Mouse (Mus musculus) ovary, postnatal 14 days (tissue): Measurements from ENCODE around the gene Clpp.

Experiments
- DNase-seq: peaks from one replicate; pipeline ENCODE4 v3.0.0; 2022; ENCODE audit warnings: low spot score

Gene Clpp

GRCm38 (mm10) chr17:56986105-56986805, 3.9 kb upstream of the Clpp start:
- DNase-seq: no peak

DNA sequence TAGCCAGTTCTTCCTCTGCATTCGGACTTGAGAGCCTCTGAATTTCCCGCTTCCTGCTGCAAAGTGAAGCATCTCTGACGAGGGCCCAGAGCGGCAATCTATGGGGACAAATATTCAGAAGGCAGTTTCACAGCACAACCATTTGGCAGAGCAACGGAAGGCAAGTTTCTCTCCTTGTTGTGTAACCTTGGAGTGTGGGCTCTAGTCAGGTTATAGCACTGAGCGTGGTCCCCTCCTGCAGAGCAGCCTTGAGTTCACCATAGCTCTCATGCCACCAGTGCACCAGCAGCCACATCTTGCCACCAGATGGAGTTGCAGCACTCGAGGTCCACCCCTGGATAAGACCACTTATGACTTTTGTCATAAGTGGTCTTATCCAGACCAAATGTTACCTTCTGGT, 1.7 kb upstream of the Clpp start:
- DNase-seq: no peak

GRCm38 (mm10) chr17:56988921-56989430, 1.1 kb upstream of the Clpp start:
- DNase-seq: no peak

DNA sequence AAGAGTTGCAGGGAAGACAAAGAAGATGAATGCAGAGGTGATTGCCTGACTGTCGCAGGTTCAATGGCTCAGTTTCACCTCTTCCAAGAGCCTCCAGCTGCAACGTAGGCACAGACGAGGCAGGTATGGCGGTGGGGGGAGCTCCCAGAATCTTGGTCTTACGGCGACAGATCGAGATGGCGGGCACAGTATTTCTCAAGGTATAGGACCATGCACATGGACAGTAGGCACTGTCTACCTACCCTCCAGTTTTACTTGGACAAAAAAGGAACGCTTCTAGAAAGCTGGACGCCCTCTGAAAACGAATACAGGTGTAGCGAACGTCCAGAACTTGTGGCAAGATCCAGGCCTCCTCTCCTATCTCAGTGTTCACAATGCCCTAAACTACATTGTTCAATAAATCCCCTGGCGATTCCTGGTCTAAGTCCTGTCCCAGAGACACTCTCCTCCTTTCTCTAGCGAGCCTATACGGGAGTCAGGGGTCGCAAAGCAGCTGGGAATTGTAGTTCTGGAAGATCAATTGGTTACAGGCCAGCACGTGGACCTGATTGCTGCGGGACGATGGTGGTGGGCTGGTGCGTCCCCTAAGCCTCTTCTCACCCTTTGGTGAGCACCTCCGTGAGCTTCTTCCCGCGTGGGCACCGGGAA, 514 bp upstream of the Clpp start:
- no peak for DNase-seq

- DNase-seq: no peak
Observed at GRCm38 (mm10) chr17:56990966-56991365, 861 bp downstream of the Clpp start.

DNA sequence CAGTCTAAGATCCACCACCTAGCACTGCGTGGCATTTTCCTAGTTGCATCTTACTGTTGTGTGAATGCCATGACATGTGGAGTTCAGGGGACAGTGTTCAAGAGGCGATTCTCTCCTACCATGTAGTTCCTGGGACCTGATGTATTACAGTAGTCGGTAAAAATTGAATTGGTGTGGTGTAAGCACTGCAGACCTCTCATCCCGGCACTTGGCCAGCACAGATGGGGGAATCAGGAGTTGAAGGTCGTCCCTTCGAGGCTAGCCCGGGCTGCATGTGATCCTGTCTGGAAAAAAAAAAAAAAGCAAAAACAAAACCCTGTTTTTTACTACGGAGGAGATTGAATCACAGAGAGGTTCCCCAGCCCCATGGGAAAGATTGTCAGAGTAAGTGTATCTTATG, 4.9 kb downstream of the Clpp start:
- no peak for DNase-seq

DNA sequence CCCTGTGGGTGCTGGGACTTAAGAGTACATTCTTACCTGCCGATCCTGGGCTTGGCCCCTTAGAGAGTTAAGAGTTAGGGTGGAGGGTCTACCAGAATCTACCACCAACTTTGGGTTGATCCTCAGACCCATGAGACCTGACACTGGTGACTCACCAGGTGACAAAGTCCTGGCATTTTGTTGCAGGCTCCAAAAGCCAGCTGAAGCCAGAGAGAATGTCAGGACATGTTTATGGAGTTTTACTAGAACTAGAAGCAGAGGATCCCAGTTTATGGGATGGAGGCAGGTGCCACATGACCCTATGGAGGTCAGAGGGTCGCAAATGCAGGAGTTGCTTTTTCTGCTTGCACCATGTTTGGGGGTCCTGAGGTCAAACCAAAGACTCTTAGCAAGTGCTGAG, 6.4 kb downstream of the Clpp start:
- DNase-seq: no peak

DNA sequence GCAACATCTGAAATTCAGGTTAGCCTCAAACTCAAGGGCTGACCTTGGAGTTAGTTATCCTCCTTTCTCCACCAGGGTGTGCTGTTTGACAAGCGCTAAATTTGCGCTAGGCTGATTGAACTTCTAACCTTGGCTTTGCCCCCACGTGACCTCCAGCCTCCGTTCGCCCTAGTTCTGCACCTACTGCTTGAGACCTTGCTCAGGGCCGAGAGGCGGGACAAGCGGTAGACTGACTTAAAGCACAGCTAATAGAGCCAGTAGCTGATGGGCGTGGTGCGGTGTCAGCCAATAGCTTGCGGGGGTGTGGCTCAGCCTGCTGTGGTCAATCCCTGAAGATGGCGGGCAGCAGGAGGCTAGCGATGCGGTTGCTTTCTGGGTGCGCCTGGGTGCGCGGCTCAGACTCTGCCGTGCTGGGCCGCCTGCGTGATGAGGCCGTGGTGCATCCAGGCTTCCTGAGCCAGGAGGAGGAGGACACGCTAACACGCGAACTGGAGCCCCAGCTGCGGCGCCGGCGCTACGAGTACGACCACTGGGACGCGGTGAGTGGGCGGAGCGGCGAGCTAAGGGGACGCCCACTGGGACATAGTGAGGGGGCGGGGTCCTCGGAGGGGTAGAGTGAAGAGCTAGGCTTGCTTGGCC, 7.0 kb downstream of the Clpp start, which contains the start of gene Alkbh7:
Gene Alkbh7 (plus strand): TSS at position 311 of the 639 bp plus-strand sequence.
- peak; percentile 76 for DNase-seq

GRCm38 (mm10) chr17:56999414-56999813, 9.3 kb downstream of the Clpp start:
- DNase-seq: no peak

DNA sequence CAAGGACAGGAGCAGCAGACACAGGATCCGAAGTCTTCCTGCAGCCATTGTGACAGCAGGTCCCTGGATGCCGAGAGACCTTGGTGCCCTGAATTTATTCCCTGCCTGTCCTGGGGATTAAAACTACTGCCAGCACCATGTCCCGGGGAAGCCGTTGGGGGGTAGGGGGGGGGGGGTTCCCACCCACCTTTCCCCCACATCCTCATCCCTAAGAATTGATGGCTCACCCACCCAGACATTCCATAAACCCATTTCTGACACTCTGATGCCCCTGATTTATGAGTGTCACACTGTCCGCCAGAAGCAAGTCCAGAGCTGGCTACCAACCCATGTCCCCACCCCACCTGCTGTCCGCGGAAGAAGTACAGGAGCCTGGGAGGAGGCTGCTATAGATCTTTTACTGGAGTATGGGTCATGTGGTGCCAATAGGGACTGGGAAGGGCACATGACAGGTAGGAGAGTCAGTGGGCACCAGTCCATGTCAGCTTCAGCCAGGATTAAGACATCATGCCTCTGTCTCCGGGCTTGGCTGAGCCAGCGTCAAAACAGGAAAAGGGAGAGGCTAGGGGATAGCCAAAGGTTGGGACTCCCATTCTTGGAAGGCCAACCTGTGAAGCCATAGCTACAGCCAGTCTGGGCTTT, 10.0 kb downstream of the Clpp start, which contains the start of gene Pspn:
Gene Pspn (minus strand): TSS at position 51 of the 642 bp plus-strand sequence.
- DNase-seq: no peak

- no peak for DNase-seq
Observed at GRCm38 (mm10) chr17:57001228-57001627, 11.1 kb downstream of the Clpp start.

GRCm38 (mm10) chr17:57003994-57004393, 13.9 kb downstream of the Clpp start:
- no peak for DNase-seq

- no peak for DNase-seq
Observed at GRCm38 (mm10) chr17:57007137-57007905, 17.2 kb downstream of the Clpp start.

- DNase-seq: no peak
Observed at GRCm38 (mm10) chr17:57010911-57011235, 20.8 kb downstream of the Clpp start.

DNA sequence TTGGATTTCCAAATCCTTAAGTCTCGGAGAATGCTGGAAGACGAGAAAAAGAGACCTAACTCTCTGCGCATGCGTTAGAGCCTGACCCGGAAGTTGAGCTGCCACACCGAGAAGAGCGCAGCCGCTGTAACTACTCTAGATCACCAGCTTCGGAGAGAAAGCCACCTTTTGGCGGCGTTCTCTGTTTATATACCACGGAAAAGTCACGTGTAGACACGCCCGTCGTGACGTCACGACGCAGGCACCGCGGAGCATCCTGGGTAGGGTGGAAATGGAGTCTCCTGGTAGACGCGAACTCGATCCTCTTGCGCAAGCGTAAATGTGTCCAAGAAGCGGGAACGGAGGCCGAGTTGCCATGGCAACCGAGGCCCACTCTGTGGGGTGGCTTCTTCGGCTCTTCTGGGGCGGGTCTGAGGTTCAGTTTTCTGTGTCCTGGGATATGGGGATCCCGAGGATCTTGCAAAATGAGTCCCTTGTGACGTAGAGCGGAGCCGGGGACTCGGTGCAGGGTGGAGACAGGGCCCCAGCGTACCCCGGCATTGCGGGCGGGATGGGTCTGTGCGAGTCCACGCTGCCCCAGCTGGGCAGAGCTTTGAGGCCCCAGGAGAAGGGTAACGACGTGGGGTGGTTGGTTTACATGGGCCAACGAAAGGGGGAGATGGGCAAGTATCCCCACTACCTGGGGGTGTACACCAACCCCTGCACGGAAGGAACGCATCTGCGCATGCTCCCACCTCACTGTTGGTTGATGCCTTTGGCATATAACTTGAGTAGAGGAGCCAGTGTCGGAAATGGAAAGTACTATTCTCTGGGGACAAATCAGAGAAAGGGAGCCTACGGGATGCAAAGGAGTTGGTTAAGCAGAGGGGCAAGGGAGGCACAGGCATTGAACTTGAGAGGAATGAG, 21.4 kb downstream of the Clpp start, which contains the start of the genes Gtf2f1 and Gm17949:
Gene Gtf2f1 (minus strand): TSS at position 53 of the 906 bp plus-strand sequence.
Gene Gm17949 (plus strand): TSS at position 234 of the 906 bp plus-strand sequence.
- peak; percentile 87 for DNase-seq

- DNase-seq: no peak
Observed at GRCm38 (mm10) chr17:57012245-57012795, 22.2 kb downstream of the Clpp start.

GRCm38 (mm10) chr17:57019693-57020092, 29.6 kb downstream of the Clpp start:
- DNase-seq: no peak

DNA sequence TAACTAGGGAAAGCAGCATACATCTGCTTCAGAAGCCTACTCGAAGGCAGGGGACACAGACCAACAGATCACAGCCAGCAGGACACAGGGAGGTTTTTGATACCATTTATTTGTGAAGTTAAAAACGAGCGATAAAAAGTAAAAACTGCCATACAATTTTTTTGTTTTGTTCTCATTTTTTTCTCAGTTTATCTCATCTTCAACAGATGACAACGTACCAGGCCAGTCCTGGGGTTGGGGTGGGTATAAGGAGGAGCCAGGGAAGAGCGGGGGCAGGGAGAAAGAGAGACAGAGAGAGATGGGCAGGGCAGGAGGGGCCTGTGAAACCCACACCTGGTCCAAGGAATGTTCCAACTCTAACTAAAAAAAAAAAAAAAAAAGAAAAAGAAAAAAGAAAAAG, 30.9 kb downstream of the Clpp start:
- DNase-seq: no peak

- no peak for DNase-seq
Observed at GRCm38 (mm10) chr17:57027471-57027870, 37.4 kb downstream of the Clpp start.

DNA sequence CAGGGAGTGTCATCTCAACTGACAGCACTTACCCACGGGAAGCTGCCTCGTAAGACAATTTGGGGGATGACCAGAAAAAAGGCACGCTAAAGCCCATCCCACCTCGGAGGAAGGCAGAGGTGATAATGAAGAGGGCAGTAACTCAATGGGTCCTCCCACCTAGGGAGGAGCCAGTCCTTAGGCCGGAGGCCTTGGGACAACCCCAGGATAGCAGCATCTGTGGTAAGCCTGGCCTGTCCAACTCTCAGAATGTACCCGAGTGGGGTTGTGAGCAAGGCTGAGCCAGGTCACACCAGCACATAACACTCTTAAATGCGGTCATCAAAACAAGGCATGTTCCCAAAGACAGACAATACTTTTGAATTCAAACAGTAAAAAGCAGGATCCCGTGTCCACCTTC, 39.6 kb downstream of the Clpp start:
- DNase-seq: no peak
